ENCODE assay signal across 21 mouse cellular contexts in genomic region chr19:6386234-6386633, GRCm38 (mm10). TPM values are rescaled to one million over a fixed set of nuclear protein-coding genes. Genes with fewer than 3 reads are reported as not detected.
DNase-seq lines count a peak whose midpoint lies in the region; ATAC-seq and TF ChIP-seq lines count a peak whose summit lies in the region.
"Had no signal": no experiment of that assay in that cellular context is flagged by ENCODE, and none has a peak within 500 bp of the region (broad histone marks: within the 10 kb centered on the region; RNA-seq: fewer than 3 reads in every experiment).

No protein-coding gene starts in this region.

- no peak for ATAC-seq in forebrain, embryonic 11.5 days (replicated peaks; ENCODE audit: low FRiP score)
- no peak for ATAC-seq in forebrain, postnatal 0 days
- ATAC-seq in heart, embryonic 14.5 days (ENCODE audit: insufficient number of reproducible peaks, insufficient read depth, low FRiP score, low read depth): no peak
- no peak for ATAC-seq in heart, postnatal 0 days (ENCODE audit: insufficient read depth, low read depth)
- ATAC-seq: activated CD4-positive, CD25-positive, alpha-beta regulatory T cell, adult 4 months; forebrain, embryonic 16.5 days; intestine, embryonic 16.5 days; Patski had no signal

- 73% methylated on average over 9 of the region's 9 CpGs for WGBS in forebrain, embryonic 11.5 days
- WGBS in forebrain, postnatal 0 days: 59% methylated on average over 9 of the region's 9 CpGs
- 67% methylated on average over 9 of the region's 9 CpGs for WGBS in heart, embryonic 10.5 days
- WGBS in heart, embryonic 14.5 days: 62% methylated on average over 9 of the region's 9 CpGs
- 59% methylated on average over 9 of the region's 9 CpGs for WGBS in heart, postnatal 0 days

- peak; percentile 50 for DNase-seq in forebrain, embryonic 11.5 days (ENCODE audit: low spot score)
- no peak for DNase-seq in forebrain, postnatal 0 days
- DNase-seq in heart, embryonic 10.5 days (ENCODE audit: low spot score): no peak
- no peak for DNase-seq in heart, postnatal 25 days (ENCODE audit: low spot score)
- DNase-seq in heart, adult 9 months (ENCODE audit: low spot score in 2 of 2): no peak
- no peak for DNase-seq in heart, postnatal 0 days (ENCODE audit: low spot score)
- DNase-seq in layer of hippocampus, postnatal 25 days (ENCODE audit: extremely low spot score in 1 of 2, low spot score in 1 of 2): no peak
- DNase-seq: adrenal gland, postnatal 36 days; cerebellum, adult 8-10 months; kidney, adult 2 months; kidney, postnatal 14 days had no signal

- H3K4me3 ChIP-seq in forebrain, embryonic 11.5 days (ENCODE audit: low read depth, low read length): no peak overlapping the region
- H3K4me3 ChIP-seq in forebrain, postnatal 0 days (ENCODE audit: low read depth, low read length): no peak overlapping the region
- peak overlapping the region; percentile 59 for H3K4me3 ChIP-seq in heart, embryonic 10.5 days
- peak overlapping the region; percentile 48 to 49; a peak in 2 of 4 replicates for H3K4me3 ChIP-seq in heart, embryonic 14.5 days (ENCODE audit: control insufficient read depth in 1 of 2, insufficient read depth in 1 of 2, low read depth in 1 of 2, low read length in 2 of 2)
- peak overlapping the region; percentile 52 for H3K4me3 ChIP-seq in heart, postnatal 0 days (ENCODE audit: low read depth, low read length)
- H3K4me3 ChIP-seq: embryonic facial prominence, embryonic 12.5 days; forebrain, embryonic 12.5 days; hindbrain, embryonic 15.5 days; kidney, embryonic 15.5 days had no signal

- intact Hi-C loops in heart, postnatal 25 days (cut with DNase I): no loop called here

- no peak overlapping the region for H3K9ac ChIP-seq in forebrain, embryonic 11.5 days (ENCODE audit: low read length)
- no peak overlapping the region for H3K9ac ChIP-seq in forebrain, postnatal 0 days
- H3K9ac ChIP-seq in heart, embryonic 14.5 days (ENCODE audit: low read length): peak overlapping the region; percentile 80
- H3K9ac ChIP-seq in heart, postnatal 0 days (replicated peaks; ENCODE audit: low read depth, low read length): 0 out of 2 replicates have a peak overlapping the region, but pooled peaks have one; percentile 23
- H3K9ac ChIP-seq: embryonic facial prominence, embryonic 12.5 days; hindbrain, embryonic 15.5 days; kidney, embryonic 15.5 days had no signal

- H3K27ac ChIP-seq in forebrain, embryonic 11.5 days (ENCODE audit: low read depth, low read length): no peak overlapping the region
- H3K27ac ChIP-seq in forebrain, postnatal 0 days (ENCODE audit: low read depth, low read length): no peak overlapping the region
- peak overlapping the region; percentile 88; the same call in 1 of the 2 replicates for H3K27ac ChIP-seq in heart, embryonic 10.5 days
- peak overlapping the region in 1 of 2 experiments; percentile 94; a peak in 1 of 4 replicates for H3K27ac ChIP-seq in heart, embryonic 14.5 days (replicated peaks in 1 of 2; ENCODE audit: control insufficient read depth in 1 of 2, insufficient read depth in 1 of 2, low read depth in 2 of 2, low read length in 2 of 2)
- H3K27ac ChIP-seq in heart, postnatal 0 days (ENCODE audit: low read depth): no peak overlapping the region
- H3K27ac ChIP-seq: embryonic facial prominence, embryonic 12.5 days; forebrain, embryonic 12.5 days; hindbrain, embryonic 15.5 days had no signal

- H3K27me3 ChIP-seq in forebrain, embryonic 11.5 days (ENCODE audit: control insufficient read depth, insufficient read depth, low read length): no peaks in the 10 kb centered on the region
- no peaks in the 10 kb centered on the region for H3K27me3 ChIP-seq in forebrain, postnatal 0 days (ENCODE audit: insufficient read depth, low read length)
- H3K27me3 ChIP-seq in heart, embryonic 10.5 days (ENCODE audit: insufficient read depth, poor library complexity, severe bottlenecking): peaks cover 29% of the 10 kb centered on the region; the same call in 1 of the 2 replicates
- H3K27me3 ChIP-seq in heart, embryonic 14.5 days (ENCODE audit: control insufficient read depth, insufficient read depth, low read length): no peaks in the 10 kb centered on the region
- no peaks in the 10 kb centered on the region for H3K27me3 ChIP-seq in heart, postnatal 0 days (ENCODE audit: control insufficient read depth, insufficient read depth, low read length)
- H3K27me3 ChIP-seq: CH12.LX; embryonic facial prominence, embryonic 12.5 days; hindbrain, embryonic 15.5 days; kidney, embryonic 15.5 days; Patski had no signal

- no peak for TF ChIP-seq CTCF in forebrain, postnatal 0 days (IDR thresholded peaks at IDR 0.05; ENCODE audit: low read depth)
- TF ChIP-seq CTCF in heart, postnatal 0 days (IDR thresholded peaks at IDR 0.05; ENCODE audit: low read depth): no peak

- H3K9me3 ChIP-seq in forebrain, embryonic 11.5 days (ENCODE audit: control insufficient read depth, low read length): no peaks in the 10 kb centered on the region
- no peaks in the 10 kb centered on the region for H3K9me3 ChIP-seq in forebrain, postnatal 0 days (ENCODE audit: low read length)
- H3K9me3 ChIP-seq in heart, embryonic 10.5 days: no peaks in the 10 kb centered on the region
- no peaks in the 10 kb centered on the region for H3K9me3 ChIP-seq in heart, embryonic 14.5 days (ENCODE audit: control insufficient read depth, low read length)
- no peaks in the 10 kb centered on the region for H3K9me3 ChIP-seq in heart, postnatal 0 days (replicated peaks; ENCODE audit: control insufficient read depth, low read length)
- H3K9me3 ChIP-seq: embryonic facial prominence, embryonic 12.5 days; forebrain, embryonic 12.5 days; hindbrain, embryonic 15.5 days; kidney, embryonic 15.5 days had no signal

- H3K4me1 ChIP-seq in forebrain, embryonic 11.5 days (replicated peaks; ENCODE audit: control insufficient read depth, insufficient read depth, low read length): peaks cover 4% of the 10 kb centered on the region
- H3K4me1 ChIP-seq in forebrain, postnatal 0 days (ENCODE audit: insufficient read depth): no peaks in the 10 kb centered on the region
- peaks cover 68% of the 10 kb centered on the region for H3K4me1 ChIP-seq in heart, embryonic 10.5 days
- H3K4me1 ChIP-seq in heart, embryonic 14.5 days (ENCODE audit: control insufficient read depth in 2 of 2, insufficient read depth in 2 of 2, low read length in 2 of 2): peaks cover 30 to 52% of the 10 kb centered on the region in 2 experiments
- H3K4me1 ChIP-seq in heart, postnatal 0 days (ENCODE audit: control insufficient read depth, insufficient read depth): peaks cover 29% of the 10 kb centered on the region

- TF ChIP-seq EP300 in heart, postnatal 0 days (IDR thresholded peaks at IDR 0.05; ENCODE audit: low read depth): no peak

- H3K36me3 ChIP-seq in forebrain, embryonic 11.5 days (ENCODE audit: control insufficient read depth, insufficient read depth, low read length): no peaks in the 10 kb centered on the region
- no peaks in the 10 kb centered on the region for H3K36me3 ChIP-seq in forebrain, postnatal 0 days (ENCODE audit: insufficient read depth)
- H3K36me3 ChIP-seq in heart, embryonic 10.5 days: peaks cover 51% of the 10 kb centered on the region
- peaks cover 51% of the 10 kb centered on the region for H3K36me3 ChIP-seq in heart, embryonic 14.5 days (ENCODE audit: control insufficient read depth, insufficient read depth, low read length)
- peaks cover 41% of the 10 kb centered on the region for H3K36me3 ChIP-seq in heart, postnatal 0 days (replicated peaks; ENCODE audit: control insufficient read depth, insufficient read depth, low read length)
- H3K36me3 ChIP-seq: embryonic facial prominence, embryonic 12.5 days; forebrain, embryonic 12.5 days; hindbrain, embryonic 15.5 days; kidney, embryonic 15.5 days had no signal

- H3K4me2 ChIP-seq in forebrain, embryonic 11.5 days (ENCODE audit: low read depth, low read length, severe bottlenecking): no peak overlapping the region
- H3K4me2 ChIP-seq in forebrain, postnatal 0 days (ENCODE audit: low read depth): no peak overlapping the region
- H3K4me2 ChIP-seq in heart, embryonic 14.5 days (ENCODE audit: low read length): peak overlapping the region; percentile 83
- H3K4me2 ChIP-seq in heart, postnatal 0 days (ENCODE audit: low read depth, low read length): peak overlapping the region; percentile 67
- H3K4me2 ChIP-seq: embryonic facial prominence, embryonic 12.5 days; forebrain, embryonic 12.5 days; hindbrain, embryonic 15.5 days had no signal

RNA-seq across cellular contexts. Expression of gene Pygm, which starts 2.0 kb away (rescaled TPM):
- 1.2 TPM in 2 replicates for polyA plus RNA-seq in forebrain, embryonic 11.5 days (2014; fragmentation: Nextera tagmentation; extraction: Ambion mirVana)
- total RNA-seq in forebrain, postnatal 0 days (2014; rRNA removed): 6.2 and 8.8 TPM in 2 replicates
- polyA plus RNA-seq in forebrain, postnatal 0 days (2015; fragmentation: Nextera tagmentation; extraction: Ambion mirVana): 4.7 and 7.6 TPM in 2 replicates
- 103 and 214 TPM in 2 replicates for polyA plus RNA-seq in heart, embryonic 10.5 days (2016; fragmentation: Nextera tagmentation; extraction: Ambion mirVana)
- 1,000 to 10,000 TPM; 1,128 to 1,145 TPM for total RNA-seq in heart, postnatal 25 days (2021)
- polyA plus RNA-seq in heart, embryonic 14.5 days (2014; fragmentation: Nextera tagmentation; extraction: Ambion mirVana): 225 and 226 TPM in 2 replicates
- 451 and 487 TPM in 2 replicates for total RNA-seq in heart, postnatal 0 days (2014; rRNA removed; ENCODE audit: low replicate concordance)
- polyA plus RNA-seq in heart, postnatal 0 days (2015; fragmentation: Nextera tagmentation; extraction: Ambion mirVana): 390 and 400 TPM in 2 replicates
- total RNA-seq in layer of hippocampus, postnatal 25 days (2021): 10 to 100 TPM; 26.6 to 32.3 TPM

RNA-seq across cellular contexts. Expression of gene Rasgrp2, which starts 12.9 kb away (rescaled TPM):
- polyA plus RNA-seq in forebrain, embryonic 11.5 days (2014; fragmentation: Nextera tagmentation; extraction: Ambion mirVana): 9.5 and 12.9 TPM in 2 replicates
- 125 and 170 TPM in 2 replicates for total RNA-seq in forebrain, postnatal 0 days (2014; rRNA removed)
- 130 and 150 TPM in 2 replicates for polyA plus RNA-seq in forebrain, postnatal 0 days (2015; fragmentation: Nextera tagmentation; extraction: Ambion mirVana)
- polyA plus RNA-seq in heart, embryonic 10.5 days (2016; fragmentation: Nextera tagmentation; extraction: Ambion mirVana): 59.9 and 61.6 TPM in 2 replicates
- total RNA-seq in heart, postnatal 25 days (2021): 10 to 100 TPM; 43.2 to 55.2 TPM
- polyA plus RNA-seq in heart, embryonic 14.5 days (2014; fragmentation: Nextera tagmentation; extraction: Ambion mirVana): 44.8 and 48.9 TPM in 2 replicates
- 25.3 and 55.6 TPM in 2 replicates for total RNA-seq in heart, postnatal 0 days (2014; rRNA removed; ENCODE audit: low replicate concordance)
- 46.6 and 55.5 TPM in 2 replicates for polyA plus RNA-seq in heart, postnatal 0 days (2015; fragmentation: Nextera tagmentation; extraction: Ambion mirVana)
- total RNA-seq in layer of hippocampus, postnatal 25 days (2021): 10 to 100 TPM; 29.3 to 29.8 TPM

RNA-seq across cellular contexts. Expression of gene Sf1, which starts 22.7 kb away (rescaled TPM):
- polyA plus RNA-seq in forebrain, embryonic 11.5 days (2014; fragmentation: Nextera tagmentation; extraction: Ambion mirVana): 275 and 283 TPM in 2 replicates
- total RNA-seq in forebrain, postnatal 0 days (2014; rRNA removed): 70.0 and 113 TPM in 2 replicates
- polyA plus RNA-seq in forebrain, postnatal 0 days (2015; fragmentation: Nextera tagmentation; extraction: Ambion mirVana): 89.7 and 102 TPM in 2 replicates
- polyA plus RNA-seq in heart, embryonic 10.5 days (2016; fragmentation: Nextera tagmentation; extraction: Ambion mirVana): 129 and 146 TPM in 2 replicates
- 10 to 100 TPM; 76.1 to 88.8 TPM for total RNA-seq in heart, postnatal 25 days (2021)
- 86.9 and 93.1 TPM in 2 replicates for polyA plus RNA-seq in heart, embryonic 14.5 days (2014; fragmentation: Nextera tagmentation; extraction: Ambion mirVana)
- 41.8 and 94.6 TPM in 2 replicates for total RNA-seq in heart, postnatal 0 days (2014; rRNA removed; ENCODE audit: low replicate concordance)
- polyA plus RNA-seq in heart, postnatal 0 days (2015; fragmentation: Nextera tagmentation; extraction: Ambion mirVana): 31.8 and 38.3 TPM in 2 replicates
- total RNA-seq in layer of hippocampus, postnatal 25 days (2021): 100 to 1,000 TPM; 180 to 215 TPM

RNA-seq across cellular contexts. Expression of gene Nrxn2, which starts 32.3 kb away (rescaled TPM):
- polyA plus RNA-seq in forebrain, embryonic 11.5 days (2014; fragmentation: Nextera tagmentation; extraction: Ambion mirVana): 8.1 and 10.4 TPM in 2 replicates
- total RNA-seq in forebrain, postnatal 0 days (2014; rRNA removed): 213 and 256 TPM in 2 replicates
- 45.1 and 49.4 TPM in 2 replicates for polyA plus RNA-seq in forebrain, postnatal 0 days (2015; fragmentation: Nextera tagmentation; extraction: Ambion mirVana)
- polyA plus RNA-seq in heart, embryonic 10.5 days (2016; fragmentation: Nextera tagmentation; extraction: Ambion mirVana): 0.10 and 1.1 TPM in 2 replicates
- total RNA-seq in heart, postnatal 25 days (2021): 1 to 10 TPM; 3.4 to 4.4 TPM
- 0.12 and 0.66 TPM in 2 replicates for polyA plus RNA-seq in heart, embryonic 14.5 days (2014; fragmentation: Nextera tagmentation; extraction: Ambion mirVana)
- not detected in 2 replicates for total RNA-seq in heart, postnatal 0 days (2014; rRNA removed; ENCODE audit: low replicate concordance)
- 0.67 and 0.68 TPM in 2 replicates for polyA plus RNA-seq in heart, postnatal 0 days (2015; fragmentation: Nextera tagmentation; extraction: Ambion mirVana)
- 100 to 1,000 TPM; 404 to 465 TPM for total RNA-seq in layer of hippocampus, postnatal 25 days (2021)
- polyA plus RNA-seq: Patski had no signal

RNA-seq across cellular contexts. Expression of gene Map4k2, which starts 45.3 kb away (rescaled TPM):
- polyA plus RNA-seq in forebrain, embryonic 11.5 days (2014; fragmentation: Nextera tagmentation; extraction: Ambion mirVana): 11.8 and 13.7 TPM in 2 replicates
- 43.0 and 55.8 TPM in 2 replicates for total RNA-seq in forebrain, postnatal 0 days (2014; rRNA removed)
- 6.7 and 9.7 TPM in 2 replicates for polyA plus RNA-seq in forebrain, postnatal 0 days (2015; fragmentation: Nextera tagmentation; extraction: Ambion mirVana)
- 12.5 and 15.0 TPM in 2 replicates for polyA plus RNA-seq in heart, embryonic 10.5 days (2016; fragmentation: Nextera tagmentation; extraction: Ambion mirVana)
- 10 to 100 TPM; 42.6 to 44.3 TPM for total RNA-seq in heart, postnatal 25 days (2021)
- 9.0 and 13.0 TPM in 2 replicates for polyA plus RNA-seq in heart, embryonic 14.5 days (2014; fragmentation: Nextera tagmentation; extraction: Ambion mirVana)
- 48.4 and 59.1 TPM in 2 replicates for total RNA-seq in heart, postnatal 0 days (2014; rRNA removed; ENCODE audit: low replicate concordance)
- 9.6 and 10.1 TPM in 2 replicates for polyA plus RNA-seq in heart, postnatal 0 days (2015; fragmentation: Nextera tagmentation; extraction: Ambion mirVana)
- total RNA-seq in layer of hippocampus, postnatal 25 days (2021): 10 to 100 TPM; 66.3 to 78.4 TPM

Comparison
In these comparisons a context has a peak if more than half of its experiments do, and no peak if none do; other contexts are left out.
1. H3K4me2 ChIP-seq: peak in heart, embryonic 14.5 days (single experiment) and heart, postnatal 0 days (single experiment); none in forebrain, embryonic 11.5 days (single experiment) and forebrain, postnatal 0 days (single experiment).
2. H3K4me3 ChIP-seq: peak in heart, embryonic 10.5 days (single experiment), heart, embryonic 14.5 days (2 of 2) and heart, postnatal 0 days (single experiment); none in forebrain, embryonic 11.5 days (single experiment) and forebrain, postnatal 0 days (single experiment).
3. H3K9ac ChIP-seq: peak in heart, embryonic 14.5 days (single experiment) and heart, postnatal 0 days (single experiment); none in forebrain, embryonic 11.5 days (single experiment) and forebrain, postnatal 0 days (single experiment).
4. RNA of gene Pygm, which starts 2.0 kb away (polyA plus RNA-seq): 390 to 400 TPM in heart, postnatal 0 days, 225 to 226 TPM in heart, embryonic 14.5 days and 103 to 214 TPM in heart, embryonic 10.5 days; 4.7 to 7.6 TPM in forebrain, postnatal 0 days and 1.2 TPM in forebrain, embryonic 11.5 days; every median in the first group is over 10 times any median in the second.